Mouse (Mus musculus): Measurements from ENCODE around the gene Sipa1l3.
A peak's percentile ranks its signal among the peaks of the same experiment; 100 is the strongest.

Sipa1l3 gene

DNA sequence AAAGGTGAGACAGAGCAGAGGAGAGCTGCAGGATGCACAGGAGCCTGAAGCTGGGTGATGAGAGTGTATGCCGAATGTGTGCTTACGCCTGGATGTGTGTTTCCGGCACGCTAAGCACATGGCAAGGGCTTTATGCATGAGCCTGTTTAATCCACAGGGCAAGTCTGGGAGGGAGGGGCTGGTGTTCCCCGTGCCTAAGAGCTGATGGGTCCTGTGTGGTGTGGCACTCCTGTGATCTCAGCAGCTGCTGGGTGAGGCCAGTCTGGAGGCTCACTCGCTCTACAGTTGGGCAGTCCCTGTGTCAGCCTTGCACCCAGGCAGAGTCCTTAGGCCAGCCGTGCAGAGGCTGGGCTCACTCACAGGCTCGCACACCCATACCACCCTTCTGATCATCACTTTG is 108.0 kb downstream of the Sipa1l3 start:
- no peak for DNase-seq

DNA sequence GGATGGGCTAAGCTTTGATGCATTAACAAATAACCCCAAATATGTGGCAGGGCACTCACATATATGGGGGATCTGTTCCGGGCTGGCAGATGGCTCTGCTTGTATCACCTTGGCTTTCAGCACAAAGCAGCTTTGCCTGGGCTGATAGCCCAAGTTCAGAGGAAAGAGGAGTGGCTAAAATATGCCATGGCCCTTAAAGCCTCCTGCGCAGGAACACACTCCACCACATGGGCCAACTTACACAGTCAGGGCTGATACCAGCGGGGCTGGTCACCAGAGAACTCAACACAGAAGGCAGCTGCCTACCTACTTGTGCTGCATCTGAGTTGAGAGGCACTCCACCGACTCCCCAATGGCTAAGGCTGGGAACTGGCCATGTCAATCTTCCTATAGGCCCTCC is 111.6 kb downstream of the Sipa1l3 start:
- DNase-seq = no peak

DNA sequence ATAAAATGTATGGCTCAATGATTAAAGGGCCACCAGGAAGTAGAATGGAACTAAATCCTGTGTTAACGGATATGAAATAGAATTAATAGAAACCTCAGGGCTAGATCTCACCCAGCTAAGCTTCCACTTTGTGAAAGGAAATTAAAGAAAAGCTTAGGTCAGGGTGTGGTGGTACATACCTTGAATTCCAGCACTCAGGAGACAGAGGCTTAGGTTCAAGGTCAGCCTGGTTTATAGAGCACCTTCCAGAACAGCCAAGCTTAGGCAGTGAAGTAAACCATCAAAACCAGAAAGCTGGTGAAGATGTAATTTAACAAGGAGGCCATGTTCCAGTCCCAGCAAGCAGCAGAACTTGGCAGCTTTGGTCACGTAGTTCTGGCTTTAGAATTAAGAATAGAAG is 114.3 kb downstream of the Sipa1l3 start:
- DNase-seq = no peak

DNA sequence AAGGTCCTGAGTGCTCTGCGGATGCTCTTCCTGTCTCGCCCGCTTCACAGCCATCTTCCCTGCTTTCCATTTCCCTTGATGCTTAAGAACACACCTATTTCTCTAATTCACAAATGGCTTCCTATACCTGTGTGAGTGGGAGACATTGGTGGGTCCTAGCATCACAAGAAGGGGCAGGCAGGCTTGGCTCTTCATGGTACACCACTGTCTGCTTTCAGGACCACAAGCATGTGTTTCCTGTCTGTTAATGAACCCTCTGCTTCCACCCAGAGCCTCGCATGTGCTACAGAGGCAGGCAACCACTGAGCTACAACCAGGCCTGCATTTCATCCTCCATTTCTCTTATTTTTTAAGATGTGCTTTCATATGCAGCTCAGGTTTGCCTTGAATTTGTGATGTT is 116.4 kb downstream of the Sipa1l3 start:
- no peak for DNase-seq

DNA sequence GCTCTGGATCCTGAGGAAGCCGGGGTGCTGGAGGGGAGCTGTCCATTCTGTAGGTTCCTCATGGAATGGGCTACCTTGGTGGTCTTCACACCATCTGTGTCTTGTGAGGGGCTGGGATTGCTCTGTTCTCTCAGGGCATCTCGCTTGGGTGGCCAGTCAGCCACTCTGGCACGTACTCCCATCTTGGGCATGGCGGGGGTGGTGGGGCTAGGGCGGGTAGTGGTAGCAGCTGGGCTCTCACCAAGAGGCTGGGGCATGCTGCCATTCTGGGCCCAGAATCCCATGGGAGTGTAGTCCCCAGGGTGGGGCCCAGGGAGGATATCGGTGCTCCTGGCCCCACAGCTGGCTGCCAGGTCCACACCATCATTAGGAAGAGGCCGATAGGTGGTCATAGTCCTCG is 118.0 kb downstream of the Sipa1l3 start:
- no peak for DNase-seq

DNA sequence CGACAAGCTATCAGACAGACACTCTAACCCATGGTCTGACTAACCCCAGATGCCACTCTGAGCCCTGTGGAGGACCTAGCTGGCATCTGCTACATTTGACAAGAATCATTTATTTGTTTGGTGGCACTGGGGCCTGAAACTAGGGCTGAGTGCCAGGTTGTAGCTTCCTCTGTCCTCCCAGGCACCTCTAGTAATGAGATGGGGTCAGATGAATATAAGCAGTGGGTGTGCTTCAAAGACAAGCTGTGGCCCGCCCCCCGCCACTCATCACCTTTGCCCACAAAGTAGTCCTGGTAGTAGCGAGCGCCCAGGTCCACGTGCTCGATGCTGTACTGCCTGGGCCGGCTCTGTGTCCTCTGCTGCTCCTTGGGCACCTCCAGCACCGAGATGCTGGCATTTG is 119.4 kb downstream of the Sipa1l3 start:
- DNase-seq = no peak

DNA sequence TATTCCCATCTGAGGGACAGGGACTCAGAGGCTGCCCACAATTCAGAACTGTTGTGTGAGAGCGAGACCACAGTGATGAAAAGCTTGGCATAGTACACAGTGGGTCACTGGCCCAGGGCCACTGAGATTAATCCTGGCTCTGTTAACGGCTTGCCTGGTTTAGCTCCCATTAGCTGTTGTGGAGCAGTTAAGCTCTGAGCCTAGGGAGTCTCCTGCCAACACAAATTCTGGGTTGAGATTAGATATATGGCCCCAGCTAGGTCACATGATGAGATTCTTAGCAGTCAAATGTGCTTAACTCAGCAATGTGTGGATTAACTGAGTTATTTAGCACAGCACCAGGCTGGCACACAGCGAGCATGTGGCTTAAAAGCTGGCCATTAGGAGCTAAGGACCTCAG is 121.0 kb downstream of the Sipa1l3 start:
- no peak for DNase-seq

DNA sequence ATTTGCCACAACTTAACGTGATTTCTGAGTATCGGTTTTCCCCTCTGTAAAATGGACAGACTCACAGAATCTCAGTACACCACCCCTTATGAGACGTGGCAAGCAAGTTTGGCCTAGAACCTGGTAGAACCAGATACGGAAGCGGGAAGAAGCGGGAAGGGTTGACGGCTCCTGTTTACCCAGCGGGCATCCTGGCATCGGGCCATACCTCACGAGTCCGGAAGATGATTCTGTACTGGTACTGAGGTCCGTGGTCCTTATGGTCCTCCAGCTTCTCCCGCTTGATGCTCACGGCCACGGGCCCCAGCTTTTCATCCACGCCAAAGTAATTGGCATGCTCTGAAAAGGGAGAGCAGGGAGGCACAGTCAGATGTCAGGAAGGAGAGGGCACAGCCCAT is 121.5 kb downstream of the Sipa1l3 start:
- DNase-seq = no peak

DNA sequence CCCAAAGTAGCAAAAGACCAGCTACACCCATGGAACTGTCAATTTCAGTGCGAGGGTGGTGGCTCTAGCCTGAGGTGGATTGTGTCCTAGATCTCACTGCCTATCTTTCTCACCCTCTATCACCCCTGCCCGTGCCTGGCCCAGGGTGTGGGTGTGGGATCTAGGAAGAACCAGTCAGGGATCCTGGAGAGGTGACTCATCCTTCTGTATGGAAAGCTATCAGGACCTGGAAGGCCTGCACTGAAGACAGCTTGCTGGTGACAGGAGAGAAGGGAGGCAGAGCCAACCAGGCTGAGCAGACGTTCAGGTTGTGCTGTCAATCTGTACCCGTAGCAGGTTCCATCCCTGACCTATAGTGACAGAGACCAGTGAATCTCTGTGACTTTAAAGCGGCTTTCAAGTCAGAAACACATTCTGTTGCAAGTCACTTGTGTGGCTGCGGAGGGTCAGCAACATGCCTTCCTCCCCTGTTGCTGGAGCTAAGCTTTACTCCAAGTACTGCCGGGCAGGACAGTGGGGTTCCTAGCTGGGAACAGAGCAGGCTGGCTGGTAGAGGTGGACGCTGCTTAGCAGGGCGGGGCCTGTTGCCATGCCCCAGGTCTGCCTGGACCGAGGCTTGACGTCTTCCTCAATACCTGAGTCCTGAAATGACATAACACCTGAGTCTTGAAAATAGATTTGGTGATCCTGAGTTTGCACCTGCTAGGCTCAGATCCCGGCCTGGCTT is 122.1 kb downstream of the Sipa1l3 start:
- no peak for DNase-seq

DNA sequence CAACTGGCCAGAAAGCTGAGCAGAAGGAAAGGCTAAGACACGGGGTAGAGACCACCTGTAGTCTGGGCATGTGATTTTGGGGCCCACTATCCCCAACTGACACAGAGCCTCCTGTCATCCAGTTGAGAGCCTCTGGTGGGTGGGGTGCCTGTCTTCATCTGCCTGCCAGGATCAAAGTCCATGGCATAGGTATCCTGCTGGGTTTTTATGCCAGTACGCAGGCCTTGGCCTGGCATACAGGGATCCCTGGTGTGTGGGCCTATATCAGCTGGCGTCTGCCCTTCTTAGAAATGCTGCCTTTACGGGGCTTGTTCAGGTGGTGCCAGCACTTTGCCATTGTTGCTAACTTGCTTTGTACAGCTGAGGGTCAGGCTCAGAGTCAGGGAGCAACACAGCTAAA is 123.3 kb downstream of the Sipa1l3 start:
- no peak for DNase-seq

DNA sequence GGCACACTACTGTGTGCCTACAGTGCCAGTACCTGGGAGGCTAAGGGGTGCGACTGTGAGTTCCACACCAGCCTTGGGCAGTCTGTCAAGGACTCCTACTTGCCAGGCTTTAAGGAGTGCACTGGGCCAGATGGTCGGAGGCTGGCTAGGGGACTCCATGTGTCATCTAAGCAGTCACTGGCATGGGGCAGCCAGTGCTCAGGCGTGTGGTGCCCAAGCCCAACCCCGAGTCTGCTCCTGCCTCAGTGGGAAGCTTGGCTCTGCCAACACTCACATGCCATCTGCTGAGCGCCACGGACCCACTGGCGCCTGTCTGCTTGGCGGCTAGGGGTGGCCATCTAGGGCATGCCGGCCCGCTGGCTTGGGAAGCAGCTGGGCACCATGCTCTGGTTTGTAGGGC is 125.1 kb downstream of the Sipa1l3 start:
- no peak for DNase-seq

DNA sequence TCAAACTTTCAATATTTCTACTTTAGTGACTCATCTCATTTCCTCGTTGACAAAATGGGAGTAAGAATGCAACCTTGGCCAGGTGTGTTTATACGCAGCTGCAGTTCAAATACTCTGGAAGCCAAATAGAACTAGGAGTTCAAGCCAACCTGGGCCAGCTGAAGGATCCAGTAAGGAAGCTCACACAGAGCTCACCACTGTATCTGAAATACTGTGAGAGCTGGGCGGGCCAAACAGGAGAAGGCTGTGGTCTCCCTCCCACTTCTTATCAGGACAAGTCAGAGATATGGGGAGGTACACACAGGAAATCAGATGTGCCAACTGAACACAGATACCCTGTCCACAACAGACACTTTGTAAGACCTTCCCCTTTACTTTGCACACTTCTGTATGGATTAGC is 125.6 kb downstream of the Sipa1l3 start:
- DNase-seq = no peak

DNA sequence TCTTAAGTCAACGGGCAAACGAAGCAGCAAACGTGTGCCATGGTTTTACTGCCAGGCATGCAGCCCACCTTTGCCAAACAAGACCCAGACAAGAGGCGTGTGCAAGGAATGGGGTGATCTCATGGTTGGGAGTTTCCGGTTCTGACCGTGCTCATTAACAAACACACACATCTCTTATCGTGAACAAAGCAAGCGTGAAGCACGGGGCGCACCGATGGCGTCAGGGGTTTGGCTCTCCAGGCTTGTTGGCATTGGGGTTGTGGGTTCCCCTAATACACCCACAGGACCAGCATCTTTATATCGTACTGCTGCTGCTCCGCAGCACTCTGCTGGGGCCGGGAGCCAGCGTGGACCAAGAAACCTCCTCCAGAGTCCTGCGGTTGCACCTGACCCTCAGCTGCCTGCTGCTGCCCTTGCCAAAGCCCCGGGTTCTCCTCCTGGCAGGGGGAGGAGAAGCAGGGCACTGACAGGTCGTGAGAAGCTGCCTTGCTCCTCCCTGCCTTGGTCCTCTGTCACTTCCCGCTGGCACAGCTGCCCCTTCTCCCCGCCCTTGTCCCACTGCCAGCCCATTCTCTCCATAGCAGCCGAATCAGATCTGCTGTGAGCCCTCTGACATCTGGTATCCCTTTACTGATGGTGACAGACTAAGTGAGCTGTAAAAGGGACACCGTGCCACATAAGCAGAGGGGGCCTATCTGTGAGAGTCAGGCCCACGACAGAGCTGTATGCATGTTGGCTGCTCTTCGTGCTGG is 126.5 kb downstream of the Sipa1l3 start:
- DNase-seq = no peak

DNA sequence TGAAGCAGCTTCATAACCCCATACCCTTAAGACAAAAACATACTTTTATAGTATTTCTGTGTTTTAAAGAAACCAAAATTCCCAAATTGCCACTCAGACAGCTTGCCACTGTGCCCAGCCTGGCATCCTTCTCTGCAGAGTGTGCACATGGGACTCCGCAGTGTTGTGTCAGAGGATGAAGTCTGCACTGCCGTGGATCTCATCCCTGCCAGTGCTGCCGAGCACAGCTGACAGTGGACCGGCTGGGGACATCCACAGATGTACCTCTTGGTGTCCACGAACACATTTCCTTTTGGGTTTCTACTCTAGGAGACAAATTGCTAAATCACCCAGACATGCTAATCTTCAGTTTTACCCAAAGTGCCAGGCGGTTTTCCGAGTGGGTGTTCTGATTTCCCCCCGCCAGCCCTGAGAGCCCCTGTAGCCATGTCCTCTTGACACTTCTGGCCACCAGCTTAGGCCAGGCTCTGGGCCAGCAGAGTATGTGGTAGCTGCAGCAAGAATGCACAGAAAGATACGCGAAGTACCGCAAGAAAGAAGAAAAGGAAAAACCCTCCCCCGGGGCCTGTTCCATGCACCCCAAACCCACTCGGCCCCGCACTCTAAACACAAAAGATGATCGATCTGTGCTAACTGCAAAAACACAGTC is 127.2 kb downstream of the Sipa1l3 start:
- DNase-seq = no peak

DNA sequence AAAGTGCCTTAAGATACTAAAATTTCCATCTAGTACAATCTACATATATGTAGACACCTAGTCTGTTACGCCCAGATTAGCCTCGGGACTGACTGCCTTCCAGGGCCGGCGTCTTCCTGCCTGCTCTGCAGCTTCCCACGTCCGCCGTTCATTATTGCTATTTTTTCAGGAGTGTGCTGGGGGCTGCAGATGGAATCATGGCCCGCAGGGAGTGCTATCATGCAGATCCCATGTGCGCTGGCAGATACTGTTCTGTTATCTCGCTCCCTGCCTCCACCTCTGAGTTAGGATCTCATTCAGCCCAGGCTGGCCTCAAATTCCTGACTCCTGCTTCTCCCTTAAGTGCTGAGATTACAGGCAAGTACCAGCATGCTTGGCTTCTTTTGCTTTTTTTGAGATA is 128.2 kb downstream of the Sipa1l3 start:
- no peak for DNase-seq

DNA sequence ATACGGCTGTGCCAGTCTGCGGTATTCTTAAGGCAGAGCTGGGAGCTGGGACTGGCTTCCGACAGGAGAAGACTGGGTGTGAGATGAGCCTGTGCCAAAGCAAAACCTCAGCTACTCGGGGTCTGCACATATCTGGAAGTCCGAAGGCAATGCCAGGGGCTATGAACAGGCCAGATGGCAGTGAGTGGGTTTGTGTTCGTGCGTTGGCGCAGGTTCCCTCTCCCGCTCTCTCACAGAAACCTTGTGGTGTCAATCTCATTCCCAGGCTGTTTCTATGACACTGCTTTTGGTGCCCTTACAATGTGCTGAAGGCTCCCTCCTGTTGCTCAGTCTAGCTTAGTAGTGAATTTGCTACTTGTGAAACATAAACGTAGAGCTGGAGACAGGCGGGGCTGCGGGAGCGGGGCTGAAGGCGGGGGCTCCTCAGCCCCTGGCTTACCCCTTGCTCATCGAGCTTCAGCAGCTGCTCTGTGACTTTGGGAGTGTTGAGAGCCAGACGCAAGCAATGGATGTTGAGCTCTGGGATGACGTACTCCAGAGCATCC is 130.8 kb downstream of the Sipa1l3 start:
- DNase-seq = no peak

DNA sequence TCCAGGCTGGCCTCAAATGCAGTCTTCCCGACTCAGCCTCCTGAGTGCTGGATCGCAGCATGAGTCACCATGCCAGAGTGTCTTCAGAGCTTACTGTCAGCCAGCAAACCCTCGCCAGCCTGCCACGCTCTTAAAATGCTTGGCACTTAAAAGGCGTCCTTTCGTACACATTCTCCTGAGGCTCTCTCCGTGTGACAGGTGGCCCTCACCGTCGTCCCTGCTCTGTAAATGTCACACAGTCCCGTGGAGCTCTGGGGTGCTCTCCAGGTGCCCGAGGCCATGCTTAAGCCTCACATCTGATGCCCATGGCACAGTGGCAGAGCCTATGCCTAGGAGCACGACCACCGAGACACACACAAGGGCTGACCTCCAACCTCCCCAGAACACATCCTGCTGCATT is 132.1 kb downstream of the Sipa1l3 start:
- DNase-seq = no peak

DNA sequence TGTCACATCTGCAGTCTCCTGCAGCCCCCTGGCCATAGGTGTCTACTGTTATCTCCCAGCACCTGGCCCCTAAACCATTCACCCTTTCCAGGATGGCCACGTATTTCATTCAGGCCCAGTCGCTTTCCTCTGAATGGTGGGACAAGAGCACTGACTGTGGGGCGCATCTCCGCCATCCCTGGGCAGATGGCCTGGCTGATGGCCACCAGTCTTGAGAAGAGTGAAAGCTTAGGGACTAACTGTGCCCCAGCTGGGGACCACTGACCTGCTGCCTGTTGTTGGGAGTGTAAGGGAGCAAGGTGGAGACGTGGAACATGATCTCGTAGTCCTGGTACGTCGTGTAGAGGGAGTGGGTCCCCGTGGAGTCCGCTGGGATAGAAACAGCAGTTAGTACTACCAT is 132.7 kb downstream of the Sipa1l3 start:
- DNase-seq = no peak

DNA sequence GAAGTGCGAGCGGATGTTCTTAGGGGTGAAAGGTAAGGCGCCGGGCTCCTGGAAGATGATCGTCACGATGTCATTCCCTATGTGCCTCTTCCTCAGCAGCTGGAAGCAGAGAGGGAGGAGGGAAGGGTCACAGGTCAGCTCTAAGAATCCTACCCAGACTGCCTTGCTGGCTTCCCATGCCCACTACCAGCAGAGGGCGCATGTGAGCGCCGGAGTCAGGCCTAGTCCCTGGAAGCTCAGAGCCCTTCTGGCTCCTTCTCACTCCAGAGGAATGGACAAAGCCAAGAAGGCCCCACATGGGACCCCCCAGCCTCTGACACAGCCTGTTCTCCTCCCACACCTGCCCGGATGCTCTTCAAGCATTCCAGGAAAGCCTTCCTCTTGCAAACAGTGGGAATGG is 135.2 kb downstream of the Sipa1l3 start:
- peak; percentile 84 to 86 for DNase-seq

DNA sequence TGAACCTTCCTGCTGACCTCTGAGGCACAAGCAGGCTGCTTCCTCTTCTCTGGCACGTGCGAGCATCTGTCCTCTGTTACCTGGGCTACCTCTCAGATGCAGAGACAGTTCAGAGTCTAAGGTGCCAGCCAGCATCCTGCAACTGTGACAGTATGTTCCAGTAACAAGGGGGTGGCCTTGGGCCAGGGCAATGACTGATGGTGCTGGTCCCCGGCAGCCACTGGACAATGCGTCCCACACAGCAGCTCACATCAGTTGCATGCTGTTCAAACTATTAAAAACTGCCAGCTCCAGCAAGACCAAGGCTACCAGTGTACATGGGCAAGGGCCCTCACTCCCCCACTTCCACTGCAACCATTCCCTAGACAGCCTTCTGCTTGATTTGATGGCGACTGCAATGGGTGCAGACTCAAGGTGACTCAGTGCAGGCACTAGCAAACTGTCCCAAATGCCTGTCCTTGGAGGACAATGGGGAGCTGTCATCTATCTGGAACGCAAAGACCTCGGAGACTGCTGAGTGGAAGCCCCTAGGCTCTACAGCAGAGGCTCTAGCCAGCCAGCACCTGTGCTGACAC is 136.9 kb downstream of the Sipa1l3 start:
- DNase-seq = no peak

DNA sequence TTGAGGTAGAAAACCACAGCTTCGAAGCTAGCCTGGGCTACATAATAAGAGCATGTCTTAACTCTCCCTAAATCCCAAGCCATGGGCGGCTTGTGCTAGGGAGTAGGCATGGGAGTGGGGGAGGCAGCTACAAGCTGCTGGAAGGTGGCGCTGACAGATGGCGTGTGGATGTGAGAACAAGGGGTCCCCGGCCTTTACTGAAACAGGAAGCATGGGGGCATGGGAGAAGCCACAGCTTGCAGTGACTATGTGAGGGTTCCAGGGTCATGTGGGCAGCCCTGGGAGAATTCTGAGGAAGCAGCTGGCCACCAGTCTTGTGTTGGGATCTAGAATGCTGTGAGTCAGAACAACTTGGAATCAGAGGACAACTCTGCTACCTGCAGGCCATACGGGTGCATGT is 144.4 kb downstream of the Sipa1l3 start:
- DNase-seq = no peak

DNA sequence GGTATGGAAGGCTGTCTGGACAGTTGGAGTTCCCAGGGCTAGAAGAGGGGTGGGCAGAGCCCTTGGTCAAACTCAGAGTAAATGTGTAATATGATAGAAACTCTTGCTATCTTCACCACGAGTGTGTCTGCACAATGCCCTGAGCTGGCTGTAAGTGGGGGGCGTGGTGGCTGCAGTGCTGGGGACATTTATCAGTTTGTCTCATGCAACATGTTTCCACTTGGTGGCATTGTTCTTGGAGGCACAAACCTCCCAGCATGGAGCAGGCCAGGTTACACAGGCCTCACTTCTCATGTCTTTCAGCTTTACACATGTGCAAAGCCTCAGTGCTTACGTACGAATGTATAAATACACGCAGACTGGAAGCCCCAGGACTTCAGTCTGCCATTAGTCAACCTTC is 146.3 kb downstream of the Sipa1l3 start:
- DNase-seq = no peak

DNA sequence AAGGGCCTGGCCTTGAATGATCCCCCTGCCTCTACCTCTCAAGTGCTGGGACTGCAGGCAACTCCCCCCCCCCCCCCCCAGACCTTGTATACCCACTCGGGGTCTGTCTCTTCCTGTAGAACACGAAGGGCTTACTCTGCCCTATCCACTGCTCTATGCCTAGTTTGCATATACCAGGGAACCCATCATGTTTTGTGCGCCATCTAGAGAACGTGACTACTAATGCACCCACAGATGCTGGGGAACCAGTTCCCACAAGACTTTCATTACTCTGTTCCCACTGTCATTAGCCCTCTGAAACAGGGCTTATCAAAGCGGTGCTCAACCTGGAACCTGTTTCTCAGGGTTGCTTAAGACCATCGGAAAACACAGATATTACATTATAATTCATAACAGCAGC is 148.4 kb downstream of the Sipa1l3 start:
- no peak for DNase-seq

DNA sequence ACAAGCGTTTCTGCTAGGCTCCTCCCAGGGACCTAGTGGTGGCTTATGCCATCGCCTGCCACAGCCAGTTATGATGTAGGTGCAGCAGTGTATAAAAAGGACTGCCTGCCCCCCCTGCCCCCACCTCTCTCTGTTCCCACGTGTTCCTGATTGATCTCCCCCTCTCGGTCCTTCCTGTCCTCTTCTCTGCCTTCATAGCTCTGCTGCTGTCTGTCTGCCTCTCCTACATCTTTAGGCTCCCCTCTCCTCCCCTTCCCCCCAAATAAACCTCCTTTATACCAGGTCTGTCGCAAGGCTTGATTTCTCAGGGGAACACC is 150.5 kb downstream of the Sipa1l3 start:
- DNase-seq = no peak

All from B cell, adult 2 months (primary cell).